Mouse (Mus musculus) left cerebral cortex, adult 2 months (tissue): ENCODE measurements at regions not wholly inside any gene's neighbourhood (a gene's known extent, or its start where the extent isn't known, plus 50 kb on each side); places are given as distances from the start of the nearest gene placed in this dataset.
"Not testable (repeated sequence)": the region's sequence is repeated elsewhere in the genome, so short reads cannot be mapped to it uniquely, and the experiment has no call there.

Experiments
- DNase-seq, 2 experiments: peaks; one replicate each; pipeline ENCODE4 v3.0.0; 2021 to 2022; ENCODE audit warnings: low spot score in 2 of 2, mixed read lengths in 1 of 2; ENCODE audit errors: extremely low spot score in 1 of 2
- H3K27ac ChIP-seq: fragments of 200-600 bp; 2 replicates; pipeline ENCODE4 v1.8.1; 2022
- H3K4me3 ChIP-seq: fragments of 200-600 bp; 2 replicates; pipeline ENCODE4 v1.8.1; 2022
- CTCF ChIP-seq: fragments of 200-600 bp; IDR thresholded peaks from 2 replicates; pipeline ENCODE4 v1.8.1; 2022; ENCODE audit warnings: antibody characterized with exemption, mild to moderate bottlenecking, moderate library complexity
- intact Hi-C: fragments of 180-260 bp; cut with DNase I; formaldehyde crosslinking; loops from one replicate; pipeline ENCODE4 v1.15.1; 2025

- H3K27ac ChIP-seq = peak overlapping the region; percentile 21; the same call in 1 of the 2 replicates
- intact Hi-C loops = loop anchor here (5.0 kb wide), 1 partner anchor 73 kb away; no protein-coding TSS in a partner anchor
- peak in 1 of 2 experiments; percentile 25 for DNase-seq
- H3K4me3 ChIP-seq = no peak overlapping the region
- TF ChIP-seq CTCF = no peak
Measured at GRCm38 (mm10) chr2:166474601-166475000, 239.0 kb downstream of the Prex1 start.

- intact Hi-C loops = loop anchor here (5.0 kb wide), 1 partner anchor 76 kb away; no protein-coding TSS in a partner anchor
- H3K27ac ChIP-seq = no peak overlapping the region
- DNase-seq = no peak
- TF ChIP-seq CTCF = no peak
- no peak overlapping the region for H3K4me3 ChIP-seq
Measured at GRCm38 (mm10) chr2:166471257-166471753, 242.3 kb downstream of the Prex1 start.

GRCm38 (mm10) chr2:166469046-166469593 lies 244.5 kb downstream of the Prex1 start:
- no peak for TF ChIP-seq CTCF
- DNase-seq = no peak
- intact Hi-C loops = no loop called here
- no peak overlapping the region for H3K27ac ChIP-seq
- no peak overlapping the region for H3K4me3 ChIP-seq

GRCm38 (mm10) chr2:166467137-166467536 lies 246.5 kb downstream of the Prex1 start:
- intact Hi-C loops = no loop called here
- no peak for DNase-seq
- Histone ChIP-seq H3K4me3 (no peak overlapping the region), H3K27ac (no peak overlapping the region)
- TF ChIP-seq CTCF = no peak

GRCm38 (mm10) chr2:166465531-166465930 lies 248.1 kb downstream of the Prex1 start:
- no peak overlapping the region; the same call in 1 of the 2 replicates for H3K27ac ChIP-seq
- intact Hi-C loops = no loop called here
- no peak for TF ChIP-seq CTCF
- H3K4me3 ChIP-seq = no peak overlapping the region
- no peak for DNase-seq

- intact Hi-C loops = no loop called here
- no peak for TF ChIP-seq CTCF
- peak; percentile 41 to 49 for DNase-seq
- H3K27ac ChIP-seq = peak overlapping the region; percentile 34; the same call in 1 of the 2 replicates
- no peak overlapping the region for H3K4me3 ChIP-seq
Measured at GRCm38 (mm10) chr2:166463539-166463938, 250.1 kb downstream of the Prex1 start.

GRCm38 (mm10) chr2:166461956-166462355 lies 251.7 kb downstream of the Prex1 start:
- no peak overlapping the region for H3K27ac ChIP-seq
- DNase-seq = no peak
- no peak for TF ChIP-seq CTCF
- intact Hi-C loops = no loop called here
- no peak overlapping the region for H3K4me3 ChIP-seq

- intact Hi-C loops = no loop called here
- H3K27ac ChIP-seq = no peak overlapping the region
- no peak for TF ChIP-seq CTCF
Measured at GRCm38 (mm10) chr2:166461103-166461502, 252.5 kb downstream of the Prex1 start.

GRCm38 (mm10) chr2:166459955-166460354 lies 253.7 kb downstream of the Prex1 start:
- intact Hi-C loops = no loop called here
- H3K4me3 ChIP-seq = no peak overlapping the region

More at GRCm38 (mm10) chr2:166461103-166461502, 252.5 kb downstream of the Prex1 start:
- H3K4me3 ChIP-seq = no peak overlapping the region
- no peak for DNase-seq

GRCm38 (mm10) chr2:166458953-166459352 lies 254.7 kb downstream of the Prex1 start:
- Histone ChIP-seq H3K27ac (no peak overlapping the region), H3K4me3 (no peak overlapping the region)
- no peak for DNase-seq
- intact Hi-C loops = no loop called here
- no peak for TF ChIP-seq CTCF

More at GRCm38 (mm10) chr2:166459955-166460354, 253.7 kb downstream of the Prex1 start:
- DNase-seq = no peak
- no peak overlapping the region for H3K27ac ChIP-seq
- TF ChIP-seq CTCF = no peak

- intact Hi-C loops = no loop called here
- DNase-seq = no peak
- H3K27ac ChIP-seq = no peak overlapping the region
- H3K4me3 ChIP-seq = no peak overlapping the region
- no peak for TF ChIP-seq CTCF
Measured at GRCm38 (mm10) chr2:166457381-166458172, 256.1 kb downstream of the Prex1 start.

- not testable (repeated sequence) for H3K4me3 ChIP-seq, H3K27ac ChIP-seq
Measured at GRCm38 (mm10) chr2:166454160-166454888, 259.3 kb downstream of the Prex1 start.

More at GRCm38 (mm10) chr2:166454160-166454888, 259.3 kb downstream of the Prex1 start:
- DNase-seq, intact Hi-C loops: not testable (repeated sequence)
